Mouse (Mus musculus): ENCODE data around the gene Nxph1. TPM values are rescaled to one million over a fixed set of nuclear protein-coding genes. Genes with fewer than 3 reads are reported as not detected.

Nxph1 gene
- polyA plus RNA-seq, 1 experiment = 0.07 TPM

GRCm38 (mm10) chr6:9066435-9066834 is 118.2 kb downstream of the Nxph1 start:
- Histone ChIP-seq H3K36me3 (ENCODE audit: control insufficient read depth, insufficient read depth, low read length) (no peaks in the 10 kb centered on the region), H3K27ac (ENCODE audit: insufficient read depth, low read length) (no peak overlapping the region), H3K4me1 (ENCODE audit: control insufficient read depth, insufficient read depth, insufficient read length) (no peaks in the 10 kb centered on the region), H3K27me3 (ENCODE audit: control insufficient read depth, insufficient read depth, low read length) (no peaks in the 10 kb centered on the region), H3K4me3 (ENCODE audit: extremely low read depth, insufficient read depth, insufficient read length) (no peak overlapping the region)
- 86% methylated on average over 3 of the region's 3 CpGs for WGBS
- no peak for TF ChIP-seq CTCF (IDR thresholded peaks at IDR 0.05; ENCODE audit: extremely low read depth, insufficient read depth, insufficient read length, insufficient replicate concordance)
- DNase-seq (ENCODE audit: low read depth in 1 of 2, low spot score in 2 of 2) = no peak

GRCm38 (mm10) chr6:9069913-9070312 is 121.7 kb downstream of the Nxph1 start:
- Histone ChIP-seq H3K27me3 (ENCODE audit: control insufficient read depth, insufficient read depth, low read length) (no peaks in the 10 kb centered on the region), H3K4me3 (ENCODE audit: extremely low read depth, insufficient read depth, insufficient read length) (no peak overlapping the region), H3K36me3 (ENCODE audit: control insufficient read depth, insufficient read depth, low read length) (no peaks in the 10 kb centered on the region), H3K4me1 (ENCODE audit: control insufficient read depth, insufficient read depth, insufficient read length) (no peaks in the 10 kb centered on the region), H3K27ac (ENCODE audit: insufficient read depth, low read length) (no peak overlapping the region)
- DNase-seq (ENCODE audit: low read depth in 1 of 2, low spot score in 2 of 2) = no peak
- WGBS = 75% methylated on average over 7 of the region's 7 CpGs
- no peak for TF ChIP-seq CTCF (IDR thresholded peaks at IDR 0.05; ENCODE audit: extremely low read depth, insufficient read depth, insufficient read length, insufficient replicate concordance)
- no peak for TF ChIP-seq POLR2A (IDR thresholded peaks at IDR 0.05; ENCODE audit: low read depth, low read length)

DNA sequence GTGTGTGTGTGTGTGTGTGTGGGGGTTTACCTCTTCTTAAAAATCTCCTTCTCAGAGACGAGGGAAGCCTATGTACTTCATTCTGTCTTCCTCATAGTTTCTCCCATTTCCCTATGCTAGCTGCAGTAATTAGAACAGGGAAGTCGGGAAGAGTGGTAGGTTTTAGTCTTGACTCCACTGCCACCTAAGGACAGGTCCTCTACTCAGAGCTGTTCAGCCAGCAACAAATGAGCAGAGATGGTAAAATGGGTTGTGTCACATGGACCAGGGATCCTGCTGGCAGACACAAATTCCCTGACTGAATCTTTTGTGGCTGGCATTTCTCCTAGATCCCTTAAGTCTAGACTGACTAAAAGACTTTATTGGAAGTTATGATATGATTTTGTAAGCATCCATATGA is 128.2 kb downstream of the Nxph1 start:
- no peak for TF ChIP-seq CTCF (IDR thresholded peaks at IDR 0.05; ENCODE audit: extremely low read depth, insufficient read depth, insufficient read length, insufficient replicate concordance)
- TF ChIP-seq POLR2A (IDR thresholded peaks at IDR 0.05; ENCODE audit: low read depth, low read length) = no peak
- Histone ChIP-seq H3K27me3 (ENCODE audit: control insufficient read depth, insufficient read depth, low read length) (no peaks in the 10 kb centered on the region), H3K36me3 (ENCODE audit: control insufficient read depth, insufficient read depth, low read length) (no peaks in the 10 kb centered on the region), H3K4me1 (ENCODE audit: control insufficient read depth, insufficient read depth, insufficient read length) (no peaks in the 10 kb centered on the region), H3K27ac (ENCODE audit: insufficient read depth, low read length) (no peak overlapping the region), H3K4me3 (ENCODE audit: extremely low read depth, insufficient read depth, insufficient read length) (no peak overlapping the region)
- no peak for DNase-seq (ENCODE audit: low read depth in 1 of 2, low spot score in 2 of 2)
- 61% methylated on average over 2 of the region's 2 CpGs for WGBS

- TF ChIP-seq CTCF (IDR thresholded peaks at IDR 0.05; ENCODE audit: extremely low read depth, insufficient read depth, insufficient read length, insufficient replicate concordance) (no peak), POLR2A (IDR thresholded peaks at IDR 0.05; ENCODE audit: low read depth, low read length) (no peak)
- H3K27ac ChIP-seq (ENCODE audit: insufficient read depth, low read length) = no peak overlapping the region
- no peaks in the 10 kb centered on the region for H3K27me3 ChIP-seq (ENCODE audit: control insufficient read depth, insufficient read depth, low read length)
- H3K36me3 ChIP-seq (ENCODE audit: control insufficient read depth, insufficient read depth, low read length) = no peaks in the 10 kb centered on the region
- 73% methylated on average over 4 of the region's 4 CpGs for WGBS
- DNase-seq (ENCODE audit: low read depth in 1 of 2, low spot score in 2 of 2) = no peak
- H3K4me3 ChIP-seq (ENCODE audit: extremely low read depth, insufficient read depth, insufficient read length) = no peak overlapping the region
- H3K4me1 ChIP-seq (ENCODE audit: control insufficient read depth, insufficient read depth, insufficient read length) = no peaks in the 10 kb centered on the region
Measured at GRCm38 (mm10) chr6:9077793-9078689, 129.8 kb downstream of the Nxph1 start.

DNA sequence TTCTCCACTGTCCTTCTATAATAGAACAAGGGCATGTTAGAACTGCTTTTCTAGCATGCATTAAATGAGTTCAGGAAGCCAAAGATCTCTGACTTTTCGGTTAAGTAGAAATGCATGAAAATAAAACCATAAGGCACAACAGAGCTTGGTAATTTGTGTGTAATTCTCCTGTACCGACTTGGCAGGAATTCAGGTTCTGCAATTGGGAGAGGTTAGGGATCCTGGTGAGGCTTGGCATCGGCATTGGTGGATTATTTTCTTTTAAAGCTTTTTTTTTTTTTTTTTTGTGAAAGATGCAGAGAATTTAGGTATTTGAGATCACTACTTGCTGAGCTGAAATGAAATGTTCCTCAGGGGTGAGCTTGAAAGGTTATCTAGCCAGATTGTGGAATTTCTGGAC is 135.6 kb downstream of the Nxph1 start:
- Histone ChIP-seq H3K4me3 (ENCODE audit: extremely low read depth, insufficient read depth, insufficient read length) (no peak overlapping the region), H3K36me3 (ENCODE audit: control insufficient read depth, insufficient read depth, low read length) (no peaks in the 10 kb centered on the region), H3K27ac (ENCODE audit: insufficient read depth, low read length) (no peak overlapping the region), H3K27me3 (ENCODE audit: control insufficient read depth, insufficient read depth, low read length) (no peaks in the 10 kb centered on the region), H3K4me1 (ENCODE audit: control insufficient read depth, insufficient read depth, insufficient read length) (no peaks in the 10 kb centered on the region)
- TF ChIP-seq POLR2A (IDR thresholded peaks at IDR 0.05; ENCODE audit: low read depth, low read length) = no peak
- no peak for DNase-seq (ENCODE audit: low read depth in 1 of 2, low spot score in 2 of 2)
- WGBS = 76% methylated on average over 3 of the region's 3 CpGs

DNA sequence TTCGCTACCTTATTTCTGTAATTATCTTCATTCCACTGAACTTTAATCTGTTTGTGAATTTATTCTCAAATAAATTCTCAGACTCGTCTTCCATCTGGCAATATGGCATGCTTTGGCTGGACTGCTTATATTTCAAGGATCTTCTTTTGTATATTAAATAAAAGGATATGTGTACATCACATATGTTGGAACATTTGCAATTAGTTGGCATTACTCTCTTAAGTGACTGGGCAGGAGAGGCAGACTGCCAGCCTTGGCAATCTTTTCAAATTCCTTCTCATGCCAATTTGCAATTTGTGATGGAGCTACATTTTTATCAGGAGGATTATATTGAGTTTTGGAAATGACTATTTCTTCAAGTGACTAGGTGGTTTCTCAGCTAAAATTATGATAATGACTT is 149.1 kb downstream of the Nxph1 start:
- no peak overlapping the region for H3K27ac ChIP-seq (ENCODE audit: insufficient read depth, low read length)
- H3K4me3 ChIP-seq (ENCODE audit: extremely low read depth, insufficient read depth, insufficient read length) = no peak overlapping the region
- no peaks in the 10 kb centered on the region for H3K27me3 ChIP-seq (ENCODE audit: control insufficient read depth, insufficient read depth, low read length)
- no peak for DNase-seq (ENCODE audit: low read depth in 1 of 2, low spot score in 2 of 2)
- no peaks in the 10 kb centered on the region for H3K36me3 ChIP-seq (ENCODE audit: control insufficient read depth, insufficient read depth, low read length)
- TF ChIP-seq CTCF (IDR thresholded peaks at IDR 0.05; ENCODE audit: extremely low read depth, insufficient read depth, insufficient read length, insufficient replicate concordance) = no peak
- TF ChIP-seq POLR2A (IDR thresholded peaks at IDR 0.05; ENCODE audit: low read depth, low read length) = no peak
- WGBS = 88% methylated on average over 2 of the region's 2 CpGs
- no peaks in the 10 kb centered on the region for H3K4me1 ChIP-seq (ENCODE audit: control insufficient read depth, insufficient read depth, insufficient read length)

- Histone ChIP-seq H3K4me3 (ENCODE audit: extremely low read depth, insufficient read depth, insufficient read length) (no peak overlapping the region), H3K27me3 (ENCODE audit: control insufficient read depth, insufficient read depth, low read length) (no peaks in the 10 kb centered on the region), H3K36me3 (ENCODE audit: control insufficient read depth, insufficient read depth, low read length) (no peaks in the 10 kb centered on the region), H3K4me1 (ENCODE audit: control insufficient read depth, insufficient read depth, insufficient read length) (no peaks in the 10 kb centered on the region), H3K27ac (ENCODE audit: insufficient read depth, low read length) (no peak overlapping the region)
- TF ChIP-seq POLR2A (IDR thresholded peaks at IDR 0.05; ENCODE audit: low read depth, low read length) = no peak
- no peak for TF ChIP-seq CTCF (IDR thresholded peaks at IDR 0.05; ENCODE audit: extremely low read depth, insufficient read depth, insufficient read length, insufficient replicate concordance)
- no peak for DNase-seq (ENCODE audit: low read depth in 1 of 2, low spot score in 2 of 2)
Measured at GRCm38 (mm10) chr6:9107366-9107765, 159.1 kb downstream of the Nxph1 start.

All from spleen, adult 2 months (tissue).